Mouse (Mus musculus) kidney, adult 2 months (tissue): ENCODE measurements around the gene Abcb9. TPM values are rescaled to one million over a fixed set of nuclear protein-coding genes. Genes with fewer than 3 reads are reported as not detected.
A peak's percentile ranks its signal among the peaks of the same experiment; 100 is the strongest.

ENCODE experiments used
- DNase-seq: peaks from one replicate; pipeline ENCODE4 v3.0.0; 2021
- H3K27ac ChIP-seq: fragments of 200-500 bp; 2 replicates; pipeline ENCODE4 v1.5.1; 2012; ENCODE audit warnings: low read depth, low read length, control low read depth, inconsistent platforms; ENCODE audit not compliant: insufficient read depth
- H3K27me3 ChIP-seq: fragments of 200-500 bp; replicated peaks from 2 replicates; pipeline ENCODE4 v1.6.1; 2012; ENCODE audit warnings: mild to moderate bottlenecking, moderate library complexity, low read length, inconsistent platforms; ENCODE audit not compliant: control insufficient read depth, insufficient read depth
- H3K36me3 ChIP-seq: fragments of 200-500 bp; 2 replicates; pipeline ENCODE4 v1.6.1; 2012; ENCODE audit warnings: mild to moderate bottlenecking, moderate library complexity, low read length, inconsistent platforms; ENCODE audit not compliant: control insufficient read depth, insufficient read depth
- H3K4me1 ChIP-seq: fragments of 200-500 bp; 2 replicates; pipeline ENCODE4 v1.6.1; 2011; ENCODE audit warnings: low read length; ENCODE audit not compliant: control insufficient read depth, insufficient read depth
- H3K4me3 ChIP-seq: fragments of 200-500 bp; 2 replicates; pipeline ENCODE4 v1.5.1; 2011; ENCODE audit warnings: mild to moderate bottlenecking, low read depth, low read length, control low read depth; ENCODE audit not compliant: insufficient read depth
- CTCF ChIP-seq: fragments of 200-500 bp; conservative IDR thresholded peaks from 2 replicates; pipeline ENCODE4 v1.5.1; 2011; ENCODE audit warnings: low read depth, mild to moderate bottlenecking, control low read depth, low read length, moderate library complexity, mixed read lengths; ENCODE audit not compliant: insufficient read depth, insufficient read length
- POLR2A ChIP-seq: fragments of 200-500 bp; IDR thresholded peaks from one replicate; pipeline ENCODE4 v1.6.1; 2011; ENCODE audit warnings: low read depth, low read length, control low read depth
- WGBS: fragments of 180-500 bp; shearing (Covaris S2); methylation state at CpG from one replicate; pipeline ENCODE4 v1.1.7; 2018; 5-methylcytosine and 5-hydroxymethylcytosine counted together
- polyA plus RNA-seq: library from polyadenylated mRNA; depleted of rRNA; stranded (reverse); fragments of >200 nt; gene quantifications from 2 replicates; pipeline ENCODE4 v1.2.3, GENCODE M21; 2012

The Abcb9 gene
- polyA plus RNA-seq, 1 experiment, result 8.1 TPM

- H3K4me1 ChIP-seq, result no peaks in the 10 kb centered on the region
- DNase-seq, result peak; percentile 66
- no peak overlapping the region for H3K27ac ChIP-seq
- no peak for TF ChIP-seq CTCF
- no peak for TF ChIP-seq POLR2A
- no peak overlapping the region for H3K4me3 ChIP-seq
- no peaks in the 10 kb centered on the region for H3K27me3 ChIP-seq
- H3K36me3 ChIP-seq, result no peaks in the 10 kb centered on the region
- 55% methylated on average over 14 of the region's 14 CpGs for WGBS
Observed at GRCm38 (mm10) chr5:124083850-124084587, 11.6 kb downstream of the Abcb9 start.

- H3K27me3 ChIP-seq, result no peaks in the 10 kb centered on the region
- H3K27ac ChIP-seq, result no peak overlapping the region
- TF ChIP-seq POLR2A (no peak), CTCF (no peak)
- 86% methylated on average over 17 of the region's 17 CpGs for WGBS
- no peak for DNase-seq
- H3K4me1 ChIP-seq, result no peaks in the 10 kb centered on the region
- no peak overlapping the region for H3K4me3 ChIP-seq
- no peaks in the 10 kb centered on the region for H3K36me3 ChIP-seq
Observed at GRCm38 (mm10) chr5:124082941-124083688, 12.5 kb downstream of the Abcb9 start.

- Histone ChIP-seq H3K27me3 (no peaks in the 10 kb centered on the region), H3K36me3 (no peaks in the 10 kb centered on the region), H3K4me3 (no peak overlapping the region), H3K4me1 (no peaks in the 10 kb centered on the region), H3K27ac (no peak overlapping the region)
- no peak for DNase-seq
- 89% methylated on average over 10 of the region's 10 CpGs for WGBS
- TF ChIP-seq POLR2A (no peak), CTCF (no peak)
Observed at GRCm38 (mm10) chr5:124082447-124082846, 13.2 kb downstream of the Abcb9 start.

DNA sequence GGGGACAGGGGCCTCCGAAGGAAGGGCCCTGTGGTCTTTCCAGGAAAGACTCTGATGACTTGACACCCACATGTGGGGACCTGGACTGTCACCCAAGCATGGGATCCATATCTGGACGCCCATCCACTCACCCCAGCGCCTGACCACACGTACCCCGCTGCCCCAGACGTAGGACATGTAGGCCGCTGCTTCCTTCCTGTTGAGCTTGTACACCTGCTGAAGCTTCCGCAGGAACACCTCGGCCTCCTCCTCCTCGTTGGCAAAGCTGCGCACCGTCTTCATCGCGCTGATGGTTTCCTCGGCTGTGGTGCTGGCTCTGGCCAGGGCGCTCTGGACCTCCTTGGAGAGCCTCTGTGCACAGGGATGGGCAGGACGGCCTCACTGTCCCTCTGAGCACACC lies 15.7 kb downstream of the Abcb9 start:
- WGBS, result 91% methylated on average over 17 of the region's 17 CpGs

GRCm38 (mm10) chr5:124078794-124079416 lies 16.7 kb downstream of the Abcb9 start:
- H3K27ac ChIP-seq, result no peak overlapping the region
- WGBS, result 80% methylated on average over 9 of the region's 9 CpGs
- H3K4me1 ChIP-seq, result no peaks in the 10 kb centered on the region
- no peak overlapping the region for H3K4me3 ChIP-seq
- DNase-seq, result no peak
- no peaks in the 10 kb centered on the region for H3K27me3 ChIP-seq
- no peak for TF ChIP-seq CTCF
- no peak for TF ChIP-seq POLR2A
- no peaks in the 10 kb centered on the region for H3K36me3 ChIP-seq

More for the DNA sequence above, 15.7 kb downstream of the Abcb9 start:
- DNase-seq, result no peak
- TF ChIP-seq POLR2A, result no peak
- TF ChIP-seq CTCF, result no peak
- no peaks in the 10 kb centered on the region for H3K27me3 ChIP-seq
- H3K36me3 ChIP-seq, result no peaks in the 10 kb centered on the region
- H3K4me1 ChIP-seq, result no peaks in the 10 kb centered on the region
- no peak overlapping the region for H3K27ac ChIP-seq
- no peak overlapping the region for H3K4me3 ChIP-seq

DNA sequence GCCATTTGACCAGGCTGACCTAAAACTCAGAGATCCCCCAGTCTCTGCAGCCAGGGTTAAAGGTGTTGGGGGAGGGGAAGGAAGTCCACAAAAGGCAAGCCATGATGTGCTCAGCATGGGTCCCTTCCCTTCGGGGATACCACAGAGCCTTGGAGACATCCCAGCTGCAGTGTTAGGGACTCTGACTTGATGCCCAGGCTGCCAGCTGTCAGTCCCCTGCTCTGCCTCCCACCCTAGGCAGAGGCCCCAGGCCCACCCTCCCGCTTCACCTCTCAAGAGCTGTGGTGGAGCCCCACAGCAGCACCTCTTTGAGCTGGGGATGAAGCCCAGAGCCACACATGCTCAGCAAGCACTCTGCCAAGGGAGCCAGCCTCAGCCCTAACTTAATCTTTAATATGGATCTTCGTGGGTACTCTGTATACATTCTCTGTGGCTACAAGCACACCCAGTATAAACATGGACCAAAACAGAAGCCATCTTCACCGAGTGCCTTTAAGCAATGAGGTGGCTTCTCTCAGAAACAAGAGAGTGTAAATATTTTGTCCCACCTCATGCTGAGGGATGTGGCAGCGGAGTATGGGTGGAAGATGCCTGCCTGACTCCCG lies 17.6 kb downstream of the Abcb9 start:
- Histone ChIP-seq H3K4me1 (no peaks in the 10 kb centered on the region), H3K4me3 (no peak overlapping the region), H3K27me3 (no peaks in the 10 kb centered on the region), H3K36me3 (no peaks in the 10 kb centered on the region), H3K27ac (no peak overlapping the region)
- WGBS, result 77% methylated on average over 6 of the region's 6 CpGs
- TF ChIP-seq CTCF, result no peak
- TF ChIP-seq POLR2A, result no peak
- no peak for DNase-seq

GRCm38 (mm10) chr5:124077241-124077640 lies 18.4 kb downstream of the Abcb9 start:
- Histone ChIP-seq H3K27ac (no peak overlapping the region), H3K4me3 (no peak overlapping the region), H3K4me1 (no peaks in the 10 kb centered on the region), H3K27me3 (no peaks in the 10 kb centered on the region), H3K36me3 (no peaks in the 10 kb centered on the region)
- TF ChIP-seq POLR2A (no peak), CTCF (no peak)
- WGBS, result 85% methylated on average over 13 of the region's 13 CpGs
- DNase-seq, result no peak
